Mouse (Mus musculus): ENCODE measurements around the gene Gm42372.
"Not testable (repeated sequence)": the region's sequence is repeated elsewhere in the genome, so short reads cannot be mapped to it uniquely, and the experiment has no call there.

The Gm42372 gene

GRCm38 (mm10) chr7:16982859-16983568 lies at the start of gene Gm42372:
Gene Gm42372 (plus strand): TSS chr7:16983086.
- peak; percentile 65 to 73 for DNase-seq

GRCm38 (mm10) chr7:16937312-16937711 lies 45.6 kb upstream of the Gm42372 start:
- peak in 1 of 2 experiments; percentile 47 for DNase-seq

- DNase-seq = peak in 1 of 2 experiments; percentile 27
Measured at GRCm38 (mm10) chr7:16938117-16938791, 44.6 kb upstream of the Gm42372 start.

GRCm38 (mm10) chr7:16940292-16940691 lies 42.6 kb upstream of the Gm42372 start:
- peak; percentile 27 to 50 for DNase-seq

- no peak for DNase-seq
Measured at GRCm38 (mm10) chr7:16942861-16943260, 40.0 kb upstream of the Gm42372 start.

GRCm38 (mm10) chr7:16944061-16944807 lies 38.7 kb upstream of the Gm42372 start, which contains the start of gene Pnmal2:
Gene Pnmal2 (plus strand): TSS chr7:16944682.
- DNase-seq = peak; percentile 90 to 94

GRCm38 (mm10) chr7:16944808-16945315 lies 38.0 kb upstream of the Gm42372 start:
- DNase-seq = peak in 1 of 2 experiments; percentile 39

- peak; percentile 13 to 34 for DNase-seq
Measured at GRCm38 (mm10) chr7:16945419-16945818, 37.5 kb upstream of the Gm42372 start.

GRCm38 (mm10) chr7:16946441-16947348 lies 36.2 kb upstream of the Gm42372 start:
- peak; percentile 55 to 60 for DNase-seq

- peak; percentile 47 to 48 for DNase-seq
Measured at GRCm38 (mm10) chr7:16947349-16947895, 35.5 kb upstream of the Gm42372 start.

GRCm38 (mm10) chr7:16947959-16948361 lies 34.9 kb upstream of the Gm42372 start:
- DNase-seq = peak; percentile 66 to 73

GRCm38 (mm10) chr7:16948923-16949458 lies 33.9 kb upstream of the Gm42372 start:
- no peak for DNase-seq

- peak; percentile 86 to 88 for DNase-seq
Measured at GRCm38 (mm10) chr7:16949908-16950841, 32.7 kb upstream of the Gm42372 start.

- peak; percentile 87 to 89 for DNase-seq
Measured at GRCm38 (mm10) chr7:16950861-16951635, 31.8 kb upstream of the Gm42372 start.

- not testable (repeated sequence) for DNase-seq
Measured at GRCm38 (mm10) chr7:16953776-16954175, 29.1 kb upstream of the Gm42372 start.

- no peak for DNase-seq
Measured at GRCm38 (mm10) chr7:16955712-16956111, 27.2 kb upstream of the Gm42372 start.

- DNase-seq = no peak
Measured at GRCm38 (mm10) chr7:16956410-16957265, 26.2 kb upstream of the Gm42372 start.

GRCm38 (mm10) chr7:16959539-16960187 lies 23.2 kb upstream of the Gm42372 start, which contains the start of gene Pnmal1:
Gene Pnmal1 (plus strand): TSS chr7:16959679.
- peak; percentile 79 to 86 for DNase-seq
